Mouse (Mus musculus) hindbrain, embryonic 10.5 days (tissue): Measurements from ENCODE around the gene Atp2c2. TPM values are rescaled to one million over a fixed set of nuclear protein-coding genes. Genes with fewer than 3 reads are reported as not detected.

Experiments
- DNase-seq: peaks from one replicate; pipeline ENCODE4 v3.0.0-alpha.2; 2017; ENCODE audit warnings: low spot score
- H3K27ac ChIP-seq: fragments of 300-500 bp; sonication (generic); 2 replicates; pipeline ENCODE4 v1.5.1; 2016; ENCODE audit warnings: mild to moderate bottlenecking, moderate library complexity
- H3K27me3 ChIP-seq: fragments of 300-500 bp; sonication (generic); 2 replicates; pipeline ENCODE4 v1.6.1; 2016; ENCODE audit warnings: mild to moderate bottlenecking; ENCODE audit not compliant: poor library complexity, insufficient read depth, severe bottlenecking
- H3K36me3 ChIP-seq: fragments of 300-500 bp; sonication (generic); 2 replicates; pipeline ENCODE4 v1.6.1; 2016; ENCODE audit warnings: mild to moderate bottlenecking, moderate library complexity
- H3K4me1 ChIP-seq: fragments of 300-500 bp; sonication (generic); replicated peaks from 2 replicates; pipeline ENCODE4 v1.6.1; 2016; ENCODE audit warnings: mild to moderate bottlenecking
- H3K4me3 ChIP-seq: fragments of 300-500 bp; sonication (generic); 2 replicates; pipeline ENCODE4 v1.5.1; 2016; ENCODE audit warnings: mild to moderate bottlenecking, moderate library complexity
- H3K9me3 ChIP-seq: fragments of 300-500 bp; sonication (generic); 2 replicates; pipeline ENCODE4 v1.6.1; 2016; ENCODE audit warnings: mild to moderate bottlenecking, moderate library complexity
- WGBS: fragments of 180-500 bp; shearing (Covaris S2); methylation state at CpG from one replicate; pipeline ENCODE4 v1.1.7; 2016; 5-methylcytosine and 5-hydroxymethylcytosine counted together
- polyA plus RNA-seq: library from polyadenylated mRNA; unstranded; fragments of >200 nt; fragmentation: Nextera tagmentation; extraction: Ambion mirVana; gene quantifications from 2 replicates; pipeline ENCODE4 v1.2.1, GENCODE M21; 2016

Atp2c2 gene
- polyA plus RNA-seq, 1 experiment from 2014 or later: 1.4 TPM

DNA sequence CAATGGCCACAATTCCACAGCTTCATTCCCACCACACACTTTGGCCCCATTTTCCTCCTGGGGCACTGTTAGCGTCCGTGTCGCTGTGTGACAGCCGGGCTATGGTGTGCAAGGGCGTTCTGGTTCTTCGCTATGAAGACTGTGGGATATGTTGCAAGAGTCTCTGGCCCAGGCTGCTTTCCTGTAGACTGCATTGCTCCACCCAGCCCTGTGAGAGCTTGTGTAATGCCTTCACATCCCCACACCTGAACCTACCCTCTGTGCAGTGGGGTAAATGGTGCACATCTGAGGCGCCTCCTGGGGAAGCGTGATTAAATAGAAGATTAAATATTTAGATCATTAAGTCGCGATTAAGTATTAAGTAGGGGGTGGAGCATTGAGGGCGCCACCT is 9.9 kb downstream of the Atp2c2 start:
- no peaks in the 10 kb centered on the region for H3K36me3 ChIP-seq
- H3K27me3 ChIP-seq: peaks cover 3% of the 10 kb centered on the region; the same call in 1 of the 2 replicates
- no peak for DNase-seq
- no peak overlapping the region for H3K27ac ChIP-seq
- 82% methylated on average over 11 of the region's 11 CpGs for WGBS
- no peak overlapping the region for H3K4me3 ChIP-seq
- H3K9me3 ChIP-seq: no peaks in the 10 kb centered on the region
- peaks cover 17% of the 10 kb centered on the region for H3K4me1 ChIP-seq

GRCm38 (mm10) chr8:119712226-119712625 is 12.4 kb downstream of the Atp2c2 start:
- WGBS: 72% methylated on average over 6 of the region's 6 CpGs

GRCm38 (mm10) chr8:119713421-119713820 is 13.6 kb downstream of the Atp2c2 start:
- Histone ChIP-seq H3K9me3 (no peaks in the 10 kb centered on the region), H3K27me3 (peaks cover 6% of the 10 kb centered on the region; the same call in 1 of the 2 replicates), H3K36me3 (no peaks in the 10 kb centered on the region), H3K4me1 (peaks cover 39% of the 10 kb centered on the region), H3K4me3 (no peak overlapping the region), H3K27ac (peak overlapping the region; percentile 16; the same call in 1 of the 2 replicates)
- 81% methylated on average over 5 of the region's 5 CpGs for WGBS
- no peak for DNase-seq

More at GRCm38 (mm10) chr8:119712226-119712625, 12.4 kb downstream of the Atp2c2 start:
- Histone ChIP-seq H3K4me3 (no peak overlapping the region), H3K36me3 (no peaks in the 10 kb centered on the region), H3K27ac (no peak overlapping the region), H3K4me1 (peaks cover 36% of the 10 kb centered on the region), H3K27me3 (peaks cover 6% of the 10 kb centered on the region; the same call in 1 of the 2 replicates), H3K9me3 (no peaks in the 10 kb centered on the region)
- no peak for DNase-seq

DNA sequence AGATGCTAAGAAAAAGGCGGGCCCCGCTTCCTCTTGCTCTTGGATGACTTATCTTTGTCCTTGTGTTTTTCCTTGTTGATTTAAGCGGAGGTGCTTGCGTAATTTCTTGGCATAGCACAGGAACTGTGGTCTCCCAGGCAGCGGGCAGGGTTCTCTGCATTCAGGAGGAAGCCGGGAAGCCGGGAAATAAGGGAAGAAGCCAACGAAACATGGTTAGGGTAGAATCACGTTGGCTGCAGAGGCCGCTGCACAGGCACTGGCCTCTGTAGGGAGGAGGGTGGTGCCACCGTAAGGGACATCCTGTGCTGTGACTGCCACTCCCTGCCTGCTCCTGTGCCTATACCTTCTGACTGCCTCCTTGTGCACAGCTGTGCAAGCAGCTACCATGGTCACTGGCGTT is 15.4 kb downstream of the Atp2c2 start:
- Histone ChIP-seq H3K27me3 (peaks cover 6% of the 10 kb centered on the region; the same call in 1 of the 2 replicates), H3K4me1 (peaks cover 27% of the 10 kb centered on the region), H3K36me3 (no peaks in the 10 kb centered on the region), H3K9me3 (no peaks in the 10 kb centered on the region), H3K4me3 (no peak overlapping the region), H3K27ac (no peak overlapping the region)
- no peak for DNase-seq
- 80% methylated on average over 12 of the region's 12 CpGs for WGBS

DNA sequence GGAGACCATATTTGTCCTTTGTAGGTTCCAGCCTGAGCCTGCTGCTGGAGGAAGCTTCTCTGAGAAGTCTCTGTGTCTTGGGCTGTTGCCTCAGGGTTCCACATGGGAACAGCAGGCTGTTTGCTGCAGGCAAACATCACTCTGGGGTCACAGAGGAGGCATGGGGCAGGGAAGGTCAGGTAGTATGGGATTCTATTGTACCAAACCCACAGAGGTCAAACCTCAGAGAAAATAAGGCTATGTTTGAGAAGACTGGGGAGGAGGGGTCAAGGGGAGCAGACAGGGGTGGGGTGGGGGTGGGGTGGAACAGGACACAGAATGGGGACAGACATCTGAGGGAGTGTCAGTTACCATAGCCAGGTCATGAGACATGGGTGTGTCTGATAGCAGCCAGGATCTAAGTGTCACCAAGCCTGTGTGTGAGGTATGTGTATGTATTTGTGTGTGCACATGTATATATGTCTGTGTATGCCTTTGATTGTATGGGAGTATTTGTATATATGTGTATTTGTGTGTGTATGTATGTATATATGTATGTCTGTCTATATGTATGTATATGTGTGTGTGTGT is 17.0 kb downstream of the Atp2c2 start:
- Histone ChIP-seq H3K36me3 (no peaks in the 10 kb centered on the region), H3K9me3 (no peaks in the 10 kb centered on the region), H3K4me3 (no peak overlapping the region), H3K4me1 (peaks cover 27% of the 10 kb centered on the region), H3K27me3 (peaks cover 6% of the 10 kb centered on the region; the same call in 1 of the 2 replicates), H3K27ac (no peak overlapping the region)
- DNase-seq: no peak

DNA sequence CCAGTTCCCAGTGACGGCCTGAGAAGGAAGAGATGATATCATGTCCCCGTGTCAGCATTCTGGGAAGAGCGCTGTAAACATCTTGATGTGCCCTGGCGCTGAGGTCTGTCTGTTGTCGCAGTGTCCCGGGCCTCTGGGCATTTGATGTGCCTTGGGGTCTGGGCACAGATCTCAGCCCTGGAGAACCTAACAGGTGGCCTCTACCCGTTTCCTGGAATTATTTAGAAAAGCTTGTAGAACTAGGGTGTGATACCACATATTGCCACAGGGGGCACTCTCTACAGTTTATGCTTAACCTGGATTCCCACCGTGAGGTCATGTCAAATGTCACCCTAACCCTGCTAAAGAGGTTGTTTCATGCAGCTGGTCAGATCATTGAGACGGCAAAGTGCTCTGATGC is 18.0 kb downstream of the Atp2c2 start:
- no peak overlapping the region for H3K27ac ChIP-seq
- H3K4me1 ChIP-seq: peaks cover 27% of the 10 kb centered on the region
- H3K36me3 ChIP-seq: no peaks in the 10 kb centered on the region
- no peaks in the 10 kb centered on the region for H3K9me3 ChIP-seq
- peaks cover 6% of the 10 kb centered on the region; the same call in 1 of the 2 replicates for H3K27me3 ChIP-seq
- no peak overlapping the region for H3K4me3 ChIP-seq
- peak; percentile 33 for DNase-seq
- 61% methylated on average over 9 of the region's 9 CpGs for WGBS

- Histone ChIP-seq H3K27ac (no peak overlapping the region), H3K27me3 (peaks cover 6% of the 10 kb centered on the region; the same call in 1 of the 2 replicates), H3K4me1 (peaks cover 27% of the 10 kb centered on the region), H3K9me3 (no peaks in the 10 kb centered on the region), H3K36me3 (no peaks in the 10 kb centered on the region), H3K4me3 (no peak overlapping the region)
- WGBS: 72% methylated on average over 12 of the region's 12 CpGs
- DNase-seq: no peak
Observed at GRCm38 (mm10) chr8:119719011-119719501, 19.2 kb downstream of the Atp2c2 start.

- no peak overlapping the region for H3K27ac ChIP-seq
- no peak overlapping the region for H3K4me3 ChIP-seq
- WGBS: 60% methylated on average over 6 of the region's 6 CpGs
- no peaks in the 10 kb centered on the region for H3K9me3 ChIP-seq
- no peaks in the 10 kb centered on the region for H3K36me3 ChIP-seq
- H3K4me1 ChIP-seq: peaks cover 9% of the 10 kb centered on the region; the same call in 1 of the 2 replicates
- peaks cover 3% of the 10 kb centered on the region; the same call in 1 of the 2 replicates for H3K27me3 ChIP-seq
- DNase-seq: no peak
Observed at GRCm38 (mm10) chr8:119722348-119722747, 22.5 kb downstream of the Atp2c2 start.

GRCm38 (mm10) chr8:119723676-119724075 is 23.9 kb downstream of the Atp2c2 start:
- no peak overlapping the region for H3K4me3 ChIP-seq
- no peak overlapping the region for H3K27ac ChIP-seq
- 0 out of 2 replicates have a peak, but pooled peaks cover 6% of the 10 kb centered on the region for H3K4me1 ChIP-seq
- DNase-seq: no peak
- H3K36me3 ChIP-seq: no peaks in the 10 kb centered on the region
- H3K27me3 ChIP-seq: peaks cover 3% of the 10 kb centered on the region; the same call in 1 of the 2 replicates
- 74% methylated on average over 4 of the region's 4 CpGs for WGBS
- no peaks in the 10 kb centered on the region for H3K9me3 ChIP-seq

DNA sequence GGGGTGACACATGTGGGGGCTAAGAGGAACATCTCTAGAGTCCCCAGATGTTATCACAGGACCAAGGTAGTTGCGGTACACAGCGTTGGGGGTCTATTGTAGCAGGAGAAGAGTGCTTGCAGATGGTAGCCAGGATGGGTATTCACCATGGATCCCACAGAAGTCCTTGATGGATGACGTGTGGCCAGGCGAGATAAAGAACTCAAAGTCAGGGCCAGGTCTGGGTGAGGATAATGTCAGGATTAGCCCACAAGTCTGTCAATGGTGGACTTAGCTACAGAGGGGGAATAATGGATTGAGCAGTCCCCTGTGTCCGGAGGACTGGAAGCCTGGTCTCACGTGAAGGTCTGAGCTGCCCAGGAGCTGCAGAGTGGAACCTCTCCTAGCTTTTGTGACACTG is 24.8 kb downstream of the Atp2c2 start:
- DNase-seq: no peak
- no peak overlapping the region for H3K27ac ChIP-seq
- H3K27me3 ChIP-seq: peaks cover 3% of the 10 kb centered on the region; the same call in 1 of the 2 replicates
- no peaks in the 10 kb centered on the region for H3K36me3 ChIP-seq
- WGBS: 85% methylated on average over 6 of the region's 6 CpGs
- no peaks in the 10 kb centered on the region for H3K9me3 ChIP-seq
- no peak overlapping the region for H3K4me3 ChIP-seq
- 0 out of 2 replicates have a peak, but pooled peaks cover 2% of the 10 kb centered on the region for H3K4me1 ChIP-seq

DNA sequence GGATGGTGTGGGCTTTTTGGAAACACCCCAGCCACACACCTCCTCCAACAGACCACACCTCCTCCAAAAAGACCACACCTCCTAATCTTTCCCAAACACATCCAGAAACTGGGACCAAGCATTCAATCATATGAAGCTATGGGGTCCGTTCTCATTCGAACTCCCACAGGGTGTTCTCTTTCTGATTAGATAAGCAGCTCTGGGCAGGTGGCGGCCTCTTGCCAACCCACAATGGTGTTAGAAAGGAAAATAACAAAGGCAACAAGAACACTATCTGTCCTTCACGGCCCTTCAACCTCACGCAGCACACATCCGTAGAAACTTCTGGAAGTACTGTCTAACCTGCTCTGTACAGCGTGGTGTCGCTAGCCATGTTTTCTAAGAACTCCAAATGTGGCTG is 27.3 kb downstream of the Atp2c2 start:
- no peaks in the 10 kb centered on the region for H3K36me3 ChIP-seq
- DNase-seq: no peak
- no peaks in the 10 kb centered on the region for H3K9me3 ChIP-seq
- peaks cover 15% of the 10 kb centered on the region; the same call in 1 of the 2 replicates for H3K4me1 ChIP-seq
- WGBS: 93% methylated on average over 8 of the region's 8 CpGs
- no peaks in the 10 kb centered on the region for H3K27me3 ChIP-seq
- no peak overlapping the region for H3K27ac ChIP-seq
- no peak overlapping the region for H3K4me3 ChIP-seq

GRCm38 (mm10) chr8:119728351-119728895 is 28.6 kb downstream of the Atp2c2 start:
- Histone ChIP-seq H3K27me3 (no peaks in the 10 kb centered on the region), H3K9me3 (no peaks in the 10 kb centered on the region), H3K4me1 (peaks cover 18% of the 10 kb centered on the region; the same call in 1 of the 2 replicates), H3K36me3 (no peaks in the 10 kb centered on the region), H3K4me3 (no peak overlapping the region), H3K27ac (no peak overlapping the region; the same call in 1 of the 2 replicates)
- 88% methylated on average over 8 of the region's 8 CpGs for WGBS
- DNase-seq: no peak

- Histone ChIP-seq H3K36me3 (no peaks in the 10 kb centered on the region), H3K9me3 (no peaks in the 10 kb centered on the region), H3K27ac (no peak overlapping the region), H3K4me1 (peaks cover 20% of the 10 kb centered on the region), H3K27me3 (no peaks in the 10 kb centered on the region), H3K4me3 (no peak overlapping the region)
- DNase-seq: no peak
- WGBS: 85% methylated on average over 13 of the region's 13 CpGs
Observed at GRCm38 (mm10) chr8:119732072-119732471, 32.3 kb downstream of the Atp2c2 start.
